Mouse (Mus musculus) lung, postnatal 36 days (tissue): ENCODE data around the gene Fbxo28.
"Not testable (repeated sequence)": the region's sequence is repeated elsewhere in the genome, so short reads cannot be mapped to it uniquely, and the experiment has no call there.

ENCODE experiments used
- DNase-seq: peaks from one replicate; pipeline ENCODE4 v3.0.0; 2022; ENCODE audit warnings: mixed read lengths

Gene Fbxo28

DNA sequence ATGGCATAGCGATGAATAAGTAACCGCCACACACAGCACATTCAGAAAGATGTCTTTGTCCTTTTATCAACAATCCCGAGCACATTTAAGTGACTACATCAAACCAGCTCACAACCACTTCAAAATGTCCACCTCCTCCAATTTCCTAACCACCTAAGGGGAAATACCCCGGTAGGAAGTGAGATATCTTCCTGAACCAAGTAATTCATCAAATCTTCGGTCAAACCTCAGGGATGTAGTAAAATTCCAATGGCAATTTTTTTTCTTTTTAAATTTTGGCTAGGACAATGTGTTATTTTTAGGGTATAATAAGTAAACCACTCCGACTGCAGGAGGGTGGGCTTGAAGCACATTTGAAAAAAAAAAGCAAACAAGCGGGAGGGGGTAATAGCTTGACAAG is 1.1 kb downstream of the Fbxo28 start:
- DNase-seq, result no peak

DNA sequence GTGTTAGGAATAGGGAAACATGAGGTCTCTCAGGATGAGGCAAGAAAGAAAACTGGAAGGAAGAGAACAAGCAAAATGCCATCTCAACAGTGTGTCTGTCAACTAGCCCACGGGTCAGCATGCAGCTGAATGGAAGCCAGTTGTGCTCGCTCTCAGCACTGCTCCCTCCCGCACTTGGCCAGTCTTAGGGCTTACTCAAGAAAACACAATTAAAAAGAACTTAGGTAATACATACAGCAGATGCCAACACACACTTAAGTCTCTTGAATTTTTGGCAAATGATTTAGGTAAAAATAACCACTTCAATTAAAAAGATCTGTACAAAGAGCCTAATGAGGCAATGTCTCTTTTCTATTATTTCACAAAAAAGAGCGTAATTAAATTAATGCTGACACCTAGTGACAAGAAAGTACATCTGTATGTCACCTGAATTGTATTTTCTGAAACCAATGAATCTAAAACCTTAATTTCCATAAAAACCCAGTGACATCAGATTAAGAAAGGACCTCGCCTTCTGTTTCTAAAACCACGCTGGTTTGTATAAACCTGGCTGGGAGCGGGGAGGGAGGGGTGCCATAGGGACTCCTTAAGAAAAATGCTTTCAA is 2.4 kb downstream of the Fbxo28 start:
- no peak for DNase-seq

DNA sequence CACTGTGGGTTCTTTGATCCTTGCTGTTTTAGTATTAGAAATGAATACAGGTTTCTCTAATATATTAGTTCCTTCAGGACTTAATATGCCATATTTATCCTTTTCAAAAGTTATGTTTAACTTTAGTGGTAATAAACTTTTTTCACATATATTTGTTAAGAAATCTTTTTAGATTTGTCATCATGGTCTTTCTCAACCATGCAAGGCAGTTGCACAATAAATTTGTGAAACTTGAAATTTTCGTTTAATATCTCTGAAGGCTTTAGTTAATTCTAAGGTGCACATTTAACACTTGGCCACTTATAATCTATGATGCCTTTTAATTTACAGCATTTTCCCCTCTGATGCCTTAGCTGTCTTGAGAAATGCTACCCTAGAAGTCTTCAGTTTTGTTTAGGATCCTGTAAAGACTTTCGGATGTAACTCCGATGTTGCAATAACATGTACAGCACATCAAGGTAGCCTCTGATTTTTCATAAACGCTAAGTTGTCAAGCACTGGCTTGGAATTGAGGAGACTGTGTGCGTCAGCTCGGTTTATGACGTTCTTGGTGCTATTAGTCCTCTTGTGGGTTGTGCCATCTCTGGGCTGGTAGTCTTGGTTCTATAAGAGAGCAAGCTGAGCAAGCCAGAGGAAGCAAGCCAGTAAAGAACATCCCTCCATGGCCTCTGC is 7.5 kb downstream of the Fbxo28 start:
- DNase-seq, result peak; percentile 8

DNA sequence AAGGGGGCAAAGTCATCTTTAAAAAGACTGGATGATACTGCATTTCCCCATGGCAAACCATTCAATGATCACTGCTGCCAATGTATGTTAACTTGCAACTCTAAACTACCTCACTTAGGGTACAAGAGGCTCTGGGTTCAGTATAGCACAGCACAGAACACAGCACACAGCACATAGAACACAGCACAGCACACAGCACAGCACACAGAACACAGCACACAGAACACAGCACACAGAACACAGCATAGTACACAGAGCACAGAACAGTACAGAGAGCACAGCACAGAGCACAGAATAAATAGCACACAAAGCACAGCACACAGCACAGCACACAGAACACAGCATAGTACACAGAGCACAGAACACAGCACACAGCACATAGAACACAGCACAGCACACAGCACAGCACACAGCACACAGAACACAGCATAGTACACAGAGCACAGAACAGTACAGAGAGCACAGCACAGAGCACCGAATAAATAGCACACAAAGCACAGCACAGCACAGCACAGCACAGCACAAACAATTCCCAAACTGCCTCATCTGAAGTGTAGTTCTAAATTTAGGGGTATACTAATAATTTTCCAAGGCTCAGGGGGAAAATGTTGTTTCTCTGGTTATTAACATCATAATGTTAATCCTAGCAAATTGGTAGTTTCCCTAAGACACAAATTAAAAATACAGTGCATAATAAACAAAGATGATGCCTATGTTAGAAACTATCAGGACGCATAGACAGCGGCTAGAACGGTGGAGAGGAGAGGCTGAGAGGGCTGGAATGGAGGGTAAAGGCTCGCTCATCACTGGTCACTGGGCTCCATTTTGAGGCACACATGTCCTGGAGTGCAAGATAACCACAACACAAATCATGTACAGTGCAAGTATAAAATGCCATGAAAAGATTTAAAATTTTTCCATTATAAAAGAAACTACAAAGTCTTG is 9.1 kb downstream of the Fbxo28 start:
- no peak for DNase-seq

DNA sequence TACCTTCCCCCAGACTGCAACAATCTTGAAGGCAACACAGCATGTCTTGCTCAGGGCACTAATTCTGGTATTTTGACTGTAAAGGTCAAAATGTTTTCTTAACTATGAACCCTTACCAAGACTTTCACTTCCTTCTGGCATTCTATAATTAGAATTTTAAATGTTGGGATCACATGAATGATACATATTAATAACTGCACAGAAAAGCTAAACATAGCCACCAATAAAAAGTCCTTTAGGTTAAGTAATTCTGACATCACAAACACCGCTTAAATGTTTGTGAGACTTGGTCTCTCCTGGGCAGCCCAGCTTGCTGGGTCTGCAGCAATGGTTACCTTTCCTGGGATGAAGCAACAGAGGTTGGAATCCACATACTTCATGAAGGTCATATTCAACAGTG is 15.5 kb downstream of the Fbxo28 start:
- no peak for DNase-seq

DNA sequence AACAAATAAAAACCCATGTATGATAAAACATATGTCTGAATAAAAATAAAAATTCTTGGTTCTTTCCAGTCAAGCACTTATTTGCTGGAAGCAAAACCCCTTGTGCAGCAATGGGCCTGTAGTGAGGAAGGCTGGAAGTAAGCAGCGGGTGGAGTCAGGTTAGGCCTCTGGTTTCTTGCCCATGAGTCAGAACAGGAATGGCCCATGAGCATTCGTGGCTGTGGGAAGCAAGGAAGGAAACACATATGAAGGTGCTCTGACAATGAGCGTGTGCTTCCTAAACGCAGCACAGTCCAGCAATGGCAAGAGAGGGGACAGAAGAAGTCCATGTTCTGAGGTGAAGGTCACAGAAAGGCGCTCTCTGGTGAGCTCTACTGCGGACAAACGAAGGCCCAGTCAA is 16.9 kb downstream of the Fbxo28 start:
- no peak for DNase-seq

DNA sequence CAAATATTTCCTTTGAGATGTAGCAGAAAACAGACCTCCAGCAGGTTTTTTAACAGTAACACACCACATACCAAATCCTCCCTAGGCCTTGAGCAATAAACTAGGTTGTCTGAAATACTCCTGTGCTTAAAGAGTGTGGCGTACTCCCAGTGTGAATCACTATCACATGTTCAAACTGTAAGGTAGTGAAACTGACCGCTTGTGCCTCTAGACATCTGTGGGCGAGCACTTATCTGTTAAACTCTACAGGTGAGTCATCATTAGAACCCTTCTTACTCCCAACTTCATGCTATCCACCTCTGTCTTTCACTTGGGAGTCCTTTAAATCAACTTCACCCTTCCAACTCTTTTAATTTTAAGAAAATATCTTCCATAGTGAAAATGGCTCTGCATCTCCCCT is 18.3 kb downstream of the Fbxo28 start:
- no peak for DNase-seq

DNA sequence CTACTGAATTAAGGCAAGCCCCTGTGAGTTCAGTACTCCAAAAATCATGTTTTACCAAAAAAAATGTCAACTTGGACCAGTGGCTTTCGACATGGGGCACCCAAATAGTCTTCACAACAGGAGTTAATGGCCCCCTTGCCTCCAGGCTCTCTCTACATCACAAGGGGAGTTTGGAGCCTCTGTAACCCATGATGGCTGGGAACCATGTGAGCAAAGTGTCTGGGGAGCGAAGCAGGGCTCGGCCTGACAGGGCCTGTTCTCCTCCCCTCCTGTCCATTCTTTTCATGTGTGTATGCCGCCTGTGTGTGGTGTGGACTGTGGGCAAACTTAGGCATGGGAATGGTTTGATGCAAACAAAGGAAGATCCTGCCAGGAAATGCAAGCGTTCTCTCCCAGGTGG is 27.2 kb downstream of the Fbxo28 start:
- no peak for DNase-seq

DNA sequence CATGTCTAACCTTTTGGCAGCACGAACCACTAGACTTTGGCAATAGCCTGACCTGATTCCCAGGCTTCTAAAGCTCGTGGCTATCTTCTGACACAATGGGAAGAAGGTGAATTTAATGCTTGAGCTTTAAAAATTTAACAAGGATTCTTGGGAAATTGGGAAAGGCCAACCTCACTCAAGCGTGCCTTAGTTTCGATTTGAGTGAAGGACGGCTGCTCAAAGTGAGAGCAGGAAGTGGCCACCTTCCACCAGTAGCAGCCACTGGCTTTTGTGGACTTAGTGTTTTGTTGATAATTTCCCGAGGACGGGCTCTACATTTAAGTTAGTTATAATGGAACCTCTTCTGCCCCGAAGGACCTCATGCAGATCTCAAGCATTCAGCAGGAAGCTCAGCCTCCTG is 28.2 kb downstream of the Fbxo28 start:
- no peak for DNase-seq

DNA sequence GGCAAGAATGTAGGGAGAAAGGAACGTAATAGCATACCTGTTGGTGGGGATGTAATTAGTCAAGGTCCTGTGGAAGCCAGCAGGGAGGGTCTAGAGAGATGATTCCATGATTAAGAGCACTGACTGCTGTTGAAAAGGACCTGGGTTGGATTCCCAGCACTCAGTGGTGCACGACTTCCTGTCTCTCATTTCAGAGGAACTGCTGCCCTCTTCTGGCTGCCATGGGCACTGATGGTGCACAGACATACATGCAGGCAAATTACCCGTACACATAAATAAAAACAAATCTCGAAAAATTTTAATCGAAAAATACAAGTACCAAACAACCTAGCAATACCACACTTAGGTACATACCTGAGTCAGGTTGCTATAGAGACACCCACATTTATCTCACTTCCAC is 30.1 kb downstream of the Fbxo28 start:
- DNase-seq, result peak; percentile 10

DNA sequence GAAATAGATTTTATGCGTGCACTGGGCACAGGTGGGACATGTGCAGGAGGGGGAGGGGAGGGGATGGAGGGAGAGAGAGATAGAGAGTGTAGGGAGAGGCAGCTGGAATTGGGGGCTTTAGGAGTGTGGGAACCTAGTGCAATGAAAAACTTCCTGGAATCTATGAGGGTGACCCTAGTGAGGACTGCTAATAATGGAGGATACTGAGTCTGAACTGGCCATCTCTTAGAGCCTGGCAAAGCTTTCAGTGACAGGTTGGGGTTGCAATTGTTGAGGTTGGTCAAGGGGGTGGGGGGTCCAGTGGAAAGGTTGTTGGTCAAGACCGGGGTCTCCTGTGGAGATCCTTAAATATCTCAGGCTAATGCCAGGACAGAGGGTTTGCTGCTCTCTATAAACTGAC is 31.1 kb downstream of the Fbxo28 start:
- no peak for DNase-seq

DNA sequence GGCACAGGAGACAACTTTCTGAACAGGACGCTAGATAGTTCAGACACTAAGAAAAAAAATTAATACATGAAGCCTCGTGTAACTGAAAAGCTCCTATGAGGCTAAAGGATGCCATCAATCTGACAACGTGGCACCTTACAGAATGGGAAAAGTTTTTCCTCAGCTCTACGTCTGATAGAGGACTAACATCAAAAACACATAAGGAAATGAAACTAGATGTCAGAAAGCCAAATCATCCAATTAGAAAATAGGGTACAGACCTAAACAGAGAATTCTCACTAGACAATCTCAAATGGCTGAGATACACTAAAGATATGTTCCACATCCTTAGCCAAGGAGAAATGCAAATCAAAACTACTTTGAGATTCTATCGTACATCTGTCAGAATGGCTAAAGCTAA is 32.0 kb downstream of the Fbxo28 start:
- DNase-seq, result no peak

DNA sequence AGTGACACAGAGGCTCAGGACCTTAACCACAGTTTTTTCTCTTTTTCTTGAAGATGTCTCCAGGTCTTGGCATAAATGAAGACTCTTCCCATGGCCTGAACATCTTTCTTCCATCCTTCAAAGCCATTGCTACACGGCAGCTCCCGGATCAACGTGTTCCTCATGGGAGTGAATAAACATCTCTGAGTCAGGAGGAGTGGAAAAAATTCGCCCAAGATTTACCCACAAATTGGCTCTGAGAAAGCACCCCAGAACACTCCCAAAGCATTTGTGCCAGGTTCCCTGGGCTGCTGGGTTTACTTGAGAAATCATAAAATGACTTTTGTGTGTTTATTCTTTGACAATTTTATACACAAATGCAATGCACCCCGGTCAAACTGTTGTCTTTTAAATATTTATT is 38.5 kb downstream of the Fbxo28 start:
- no peak for DNase-seq

DNA sequence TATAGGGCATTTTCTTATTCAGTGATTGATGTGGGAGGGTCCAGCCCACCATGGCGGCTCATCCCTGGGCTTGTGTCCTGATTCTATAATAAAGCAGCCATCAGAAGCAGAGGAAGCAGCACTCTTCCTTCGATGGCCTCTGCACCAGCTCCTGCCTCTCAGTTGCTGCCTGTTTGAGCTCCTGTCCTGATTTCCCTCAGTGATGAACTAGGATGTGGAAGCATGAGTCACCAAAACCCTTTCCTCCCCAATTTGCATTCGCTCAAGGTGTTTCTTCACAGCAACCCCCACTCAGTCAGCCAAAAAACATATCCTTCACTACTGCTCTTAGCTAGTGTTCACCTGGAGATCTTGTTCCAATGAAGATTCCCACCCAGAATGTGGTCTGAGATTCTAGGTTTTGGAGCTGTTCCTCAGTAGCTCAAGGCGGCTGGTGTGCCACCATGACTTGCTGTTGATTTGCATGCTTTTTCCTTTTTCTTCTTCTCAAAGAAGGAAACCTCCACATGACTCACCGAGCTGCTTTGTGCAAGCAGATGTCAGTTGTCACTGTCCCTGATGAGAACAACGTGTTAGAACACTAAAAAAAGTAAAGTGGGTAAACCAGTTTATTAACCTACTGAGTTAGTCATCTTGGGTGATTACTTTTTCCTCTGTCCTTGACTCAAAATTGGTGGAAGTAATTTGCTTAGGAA is 39.1 kb downstream of the Fbxo28 start:
- no peak for DNase-seq

DNA sequence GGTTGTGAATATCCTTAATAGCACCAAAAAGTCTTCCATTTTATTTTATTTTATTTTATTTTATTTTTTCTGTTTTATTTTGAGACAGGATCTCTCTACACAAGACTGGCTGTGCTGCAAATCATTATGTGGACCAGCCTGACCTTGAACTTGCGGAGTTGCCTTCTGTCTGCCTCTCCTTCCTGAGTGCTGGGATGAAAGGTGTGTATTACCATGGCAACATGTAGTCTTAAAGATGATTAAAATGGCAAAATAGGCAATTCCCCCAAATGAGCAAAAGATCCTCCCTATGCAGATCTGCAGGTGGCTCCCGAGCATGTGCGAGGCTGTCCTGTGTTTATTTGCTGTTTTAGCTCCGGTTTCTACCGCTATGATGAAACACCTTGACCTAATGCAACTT is 43.6 kb downstream of the Fbxo28 start:
- DNase-seq, result no peak

DNA sequence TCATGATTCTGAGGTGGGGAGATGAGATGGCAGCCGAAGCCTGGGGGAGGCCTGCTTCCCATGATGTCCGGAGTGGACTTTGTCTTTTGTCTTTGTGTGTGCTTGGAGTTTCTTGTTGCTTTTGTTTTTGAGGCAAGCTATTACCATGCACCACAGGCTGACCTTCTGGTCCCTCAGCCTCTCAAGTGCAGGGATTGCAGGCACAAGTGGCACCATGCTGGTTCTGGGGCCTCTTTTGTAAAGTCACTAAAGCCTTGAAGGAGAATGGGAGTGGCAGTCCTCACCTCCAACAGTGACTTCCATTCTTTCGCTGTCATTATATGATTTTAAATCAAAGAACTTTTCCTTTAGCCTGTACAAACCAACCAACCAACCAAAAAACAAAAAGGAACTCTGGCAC is 44.2 kb downstream of the Fbxo28 start:
- no peak for DNase-seq

DNA sequence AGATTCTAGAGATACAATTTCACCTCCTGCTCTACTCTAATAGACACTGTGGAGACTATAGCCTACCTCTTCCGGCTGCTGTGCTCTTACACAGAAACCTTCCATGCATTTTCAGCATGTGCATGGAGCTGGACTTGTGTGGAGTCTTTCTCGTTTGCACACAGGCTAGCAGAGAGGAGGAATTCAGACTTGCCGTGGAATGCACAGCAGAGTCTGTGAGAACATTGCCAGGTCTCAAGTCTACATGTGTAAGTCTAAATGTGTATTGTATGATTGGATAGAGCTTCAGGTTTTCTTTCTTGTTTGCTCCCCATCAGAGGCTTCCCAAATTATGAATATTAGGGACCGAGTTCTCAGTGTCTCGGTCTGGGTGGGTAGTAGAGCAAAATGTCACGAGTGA is 44.6 kb downstream of the Fbxo28 start:
- no peak for DNase-seq

DNA sequence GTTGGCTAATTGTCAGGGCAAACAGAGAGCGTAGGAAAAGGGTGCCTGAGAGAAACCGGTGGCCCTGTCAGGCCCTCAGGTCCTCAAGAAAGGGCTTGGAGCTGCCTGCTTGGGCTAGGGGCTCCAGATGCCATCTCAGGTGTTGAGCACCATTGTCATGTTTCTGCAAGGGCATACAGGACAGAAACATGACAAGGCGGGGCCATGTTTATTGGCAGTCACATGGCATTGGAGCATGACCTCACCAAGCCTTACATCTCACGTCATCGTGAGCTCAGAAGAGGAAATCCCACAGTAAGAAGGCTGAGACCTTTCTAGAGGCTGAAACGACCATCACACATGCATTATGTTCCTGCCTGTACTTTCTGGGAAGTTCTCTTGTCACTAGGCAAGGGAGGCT is 45.3 kb downstream of the Fbxo28 start:
- no peak for DNase-seq

DNA sequence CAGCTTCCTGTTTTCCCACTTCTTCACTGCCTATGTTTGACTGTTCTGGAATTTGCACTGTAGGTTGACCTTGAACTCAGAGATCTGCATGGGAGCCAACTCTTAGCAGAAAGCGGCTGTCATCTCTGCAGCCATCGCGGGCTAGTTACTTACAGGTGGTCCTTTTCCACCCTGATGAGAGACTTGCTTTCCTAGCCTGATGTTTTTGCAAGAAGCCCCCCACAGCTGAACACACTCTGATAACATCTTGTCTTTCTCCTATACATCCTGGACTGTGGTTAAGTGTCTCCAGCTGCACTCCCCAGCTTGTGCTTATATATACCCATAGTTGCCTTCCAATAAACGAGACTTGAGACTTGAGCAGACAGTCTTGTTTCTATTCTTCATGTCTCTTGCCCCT is 49.1 kb downstream of the Fbxo28 start:
- no peak for DNase-seq

DNA sequence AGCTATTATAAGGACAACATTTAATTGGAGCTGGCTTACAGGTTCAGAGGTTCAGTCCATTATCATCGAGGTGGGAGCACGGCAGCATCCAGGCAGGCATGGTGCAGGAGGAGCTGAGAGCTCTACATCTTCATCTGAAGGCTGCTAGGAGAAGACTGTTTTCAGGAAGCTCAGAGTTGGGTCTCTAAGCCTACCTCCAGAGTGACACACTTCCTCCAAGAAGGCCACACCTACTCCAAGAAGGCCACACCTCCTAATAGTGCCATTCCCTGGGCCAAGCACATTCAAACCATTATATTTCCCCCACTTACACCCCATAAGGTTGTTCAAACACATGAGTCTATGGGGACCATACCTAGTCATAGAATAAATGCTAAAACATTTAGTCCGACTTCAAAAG is 50.7 kb downstream of the Fbxo28 start:
- DNase-seq, result not testable (repeated sequence)

DNA sequence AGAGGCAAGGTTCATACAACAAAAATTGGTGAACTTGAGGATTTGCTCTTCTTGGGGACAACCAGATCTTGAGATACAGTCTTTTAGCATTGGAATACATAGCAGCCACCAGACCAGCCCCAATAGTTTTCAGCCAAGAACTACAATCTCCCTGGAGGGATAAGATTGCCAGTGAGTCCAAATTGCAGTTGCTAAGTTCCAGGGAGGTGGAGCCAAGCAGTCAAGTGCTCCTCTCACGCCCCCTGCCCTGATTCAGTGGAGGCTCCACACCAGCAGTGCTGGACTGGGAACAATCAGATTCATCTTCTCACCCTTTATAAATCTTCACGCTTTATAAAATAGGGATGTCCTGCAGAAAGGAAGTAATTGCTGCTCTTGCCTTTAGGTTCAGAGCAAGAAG is 51.6 kb downstream of the Fbxo28 start:
- DNase-seq, result no peak

DNA sequence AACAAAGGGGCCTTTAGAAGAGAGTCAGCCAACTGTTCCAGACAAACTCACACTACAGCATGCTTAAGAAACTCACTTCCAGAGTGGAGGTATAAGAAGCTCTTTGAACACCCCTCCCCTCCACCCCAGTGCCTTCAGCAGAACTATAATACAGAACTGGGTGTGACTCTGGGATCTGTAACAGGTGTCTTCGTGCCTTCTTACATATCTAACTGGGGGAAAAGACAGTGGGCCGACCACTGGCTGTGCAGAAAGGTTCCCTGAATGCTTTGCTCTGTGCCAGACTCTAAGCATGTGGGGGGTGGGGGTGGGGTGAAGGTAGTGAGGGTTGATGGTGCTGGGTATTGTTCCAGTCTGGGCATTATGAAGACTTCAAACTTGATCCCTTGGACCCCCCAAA is 52.8 kb downstream of the Fbxo28 start:
- DNase-seq, result no peak

DNA sequence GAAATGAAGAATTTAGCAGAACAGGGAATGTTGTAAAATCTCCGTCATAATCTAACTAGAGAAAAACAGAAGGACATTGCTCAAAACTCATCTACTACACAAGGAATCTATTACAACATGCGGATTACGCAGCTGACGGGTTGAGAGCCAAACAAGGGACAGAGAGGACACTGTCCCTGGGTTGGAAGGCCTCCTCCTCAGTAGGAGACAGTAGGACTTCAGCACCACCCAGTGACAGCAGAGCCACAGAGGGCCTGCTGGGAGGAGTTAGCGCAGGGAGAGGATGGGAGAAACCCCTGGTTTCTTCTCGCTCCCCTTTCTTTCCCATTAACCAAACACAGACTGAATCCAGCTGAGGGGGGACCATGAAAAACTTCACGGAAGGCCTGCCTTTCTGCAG is 53.6 kb downstream of the Fbxo28 start:
- no peak for DNase-seq

DNA sequence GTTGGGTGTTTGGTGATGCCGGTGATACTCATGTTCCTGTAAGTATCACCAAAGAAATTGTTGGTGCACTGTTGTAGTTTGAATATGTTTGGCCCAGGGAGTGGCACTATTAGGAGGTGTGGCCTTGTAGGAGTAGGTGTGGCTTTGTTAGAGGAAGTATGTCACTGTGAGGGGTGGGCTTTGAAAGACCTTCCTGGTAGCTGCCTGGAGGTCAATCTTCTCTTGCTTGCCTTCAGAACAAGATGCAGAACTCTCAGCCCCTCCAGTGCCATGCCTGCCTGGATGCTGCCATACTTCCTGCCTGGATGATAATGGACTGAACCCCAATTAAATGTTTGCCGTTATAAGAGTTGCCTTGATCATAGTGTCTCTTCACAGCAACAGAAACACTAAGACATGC is 56.6 kb downstream of the Fbxo28 start:
- DNase-seq, result no peak
